Mouse (Mus musculus) frontal cortex, postnatal 10 days (tissue): ENCODE data around the gene Zdhhc15.
"Not testable (repeated sequence)": the region's sequence is repeated elsewhere in the genome, so short reads cannot be mapped to it uniquely, and the experiment has no call there.

Experiments used
- DNase-seq, 2 experiments: peaks; one replicate each; pipeline ENCODE4 v3.0.0; 2022; ENCODE audit warnings: low spot score in 2 of 2, mixed read lengths in 1 of 2

Zdhhc15 gene

GRCm38 (mm10) chrX:104670757-104671549 lies at the start of gene Zdhhc15:
Gene Zdhhc15 (minus strand): TSS chrX:104671064.
- peak; percentile 12 to 50 for DNase-seq

GRCm38 (mm10) chrX:104707935-104708334 lies 37.1 kb upstream of the Zdhhc15 start:
- DNase-seq = no peak

DNA sequence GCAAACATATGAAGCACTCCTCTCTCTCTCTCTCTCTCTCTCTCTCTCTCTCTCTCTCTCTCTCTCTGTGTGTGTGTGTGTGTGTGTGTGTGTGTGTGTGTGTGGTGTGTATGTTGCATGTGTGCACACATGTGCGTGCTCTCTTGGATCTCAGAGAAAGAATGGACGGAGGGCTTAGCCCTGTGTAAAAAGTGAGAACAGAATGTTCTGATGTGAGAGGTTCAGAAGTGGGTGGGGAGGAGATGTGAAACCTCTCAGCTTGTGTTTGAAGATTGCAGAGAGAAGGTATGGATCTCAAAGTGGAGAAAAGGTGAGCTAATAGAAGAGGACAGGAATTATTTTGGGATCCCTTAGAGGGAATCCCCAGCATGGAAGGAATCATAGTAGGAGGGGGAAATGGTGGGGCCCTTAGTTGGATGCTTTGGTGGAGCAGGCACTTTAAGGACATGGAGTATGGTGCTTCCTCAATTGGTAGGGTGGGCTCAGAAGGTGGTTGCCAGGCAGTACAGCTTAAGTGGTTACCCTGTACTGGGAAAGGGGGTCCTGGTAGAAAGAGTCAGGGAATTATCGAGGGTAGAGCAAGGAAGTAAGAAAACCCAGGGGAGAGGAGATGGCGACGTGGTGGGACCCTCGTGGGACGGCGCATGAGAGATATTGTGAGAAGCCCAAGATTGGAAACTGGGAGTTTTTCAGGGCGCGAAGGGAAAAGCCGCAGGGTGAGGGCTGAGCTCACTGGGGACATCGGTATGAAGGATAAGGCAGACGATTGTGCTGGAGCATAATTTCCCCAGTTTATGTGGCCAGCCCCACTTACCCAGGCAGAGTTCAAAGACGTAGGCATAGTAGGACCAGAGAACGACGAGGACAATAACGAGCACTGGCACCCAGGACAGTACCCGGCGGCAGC lies 761 bp downstream of the Zdhhc15 start:
- DNase-seq = no peak

DNA sequence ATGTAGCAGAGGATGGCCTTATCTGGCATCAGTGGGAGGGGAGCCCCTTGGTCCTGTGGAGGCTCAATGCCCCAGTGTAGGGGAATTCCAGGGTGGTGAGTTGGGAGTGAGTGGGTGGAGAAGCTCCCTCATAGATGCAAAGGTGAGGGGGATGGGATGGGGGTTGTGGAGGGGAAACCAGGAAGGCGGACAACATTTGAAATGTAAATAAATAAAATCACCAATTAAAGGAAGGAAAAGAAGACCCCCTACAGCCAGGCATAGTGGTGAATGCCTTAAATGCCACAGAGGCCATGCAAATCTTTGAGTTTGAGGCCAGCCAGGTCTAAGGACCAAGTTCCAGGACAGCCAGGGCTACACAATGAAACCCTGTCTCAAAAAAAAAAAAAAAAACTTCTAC lies 13.9 kb downstream of the Zdhhc15 start:
- DNase-seq = no peak

GRCm38 (mm10) chrX:104612531-104612930 lies 58.3 kb downstream of the Zdhhc15 start:
- no peak for DNase-seq

GRCm38 (mm10) chrX:104603738-104604430 lies 67.0 kb downstream of the Zdhhc15 start:
- DNase-seq = not testable (repeated sequence)

- DNase-seq = not testable (repeated sequence)
These were observed 68.5 kb downstream of the Zdhhc15 start for GRCm38 (mm10) chrX:104602168-104602859.

DNA sequence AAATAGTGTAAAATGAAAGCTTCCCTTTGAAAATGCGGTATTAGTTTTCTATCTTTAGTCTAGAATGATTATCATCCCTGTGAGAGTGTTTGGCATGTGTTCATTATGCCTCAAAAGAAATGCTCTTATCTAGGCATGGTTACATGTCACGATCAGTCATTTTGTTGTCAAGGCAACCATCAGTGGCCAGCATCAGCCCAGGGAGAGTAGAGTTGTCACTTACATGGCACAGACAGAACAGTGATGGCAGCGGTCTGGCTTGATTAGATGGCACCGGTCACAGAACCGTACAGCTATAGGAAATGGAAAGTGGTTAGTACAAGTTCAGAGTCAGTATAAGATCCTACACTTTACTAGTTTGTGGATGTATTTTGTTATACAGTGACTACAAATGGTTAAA lies 96.9 kb downstream of the Zdhhc15 start:
- no peak for DNase-seq

GRCm38 (mm10) chrX:104567497-104567896 lies 103.4 kb downstream of the Zdhhc15 start:
- DNase-seq = no peak

DNA sequence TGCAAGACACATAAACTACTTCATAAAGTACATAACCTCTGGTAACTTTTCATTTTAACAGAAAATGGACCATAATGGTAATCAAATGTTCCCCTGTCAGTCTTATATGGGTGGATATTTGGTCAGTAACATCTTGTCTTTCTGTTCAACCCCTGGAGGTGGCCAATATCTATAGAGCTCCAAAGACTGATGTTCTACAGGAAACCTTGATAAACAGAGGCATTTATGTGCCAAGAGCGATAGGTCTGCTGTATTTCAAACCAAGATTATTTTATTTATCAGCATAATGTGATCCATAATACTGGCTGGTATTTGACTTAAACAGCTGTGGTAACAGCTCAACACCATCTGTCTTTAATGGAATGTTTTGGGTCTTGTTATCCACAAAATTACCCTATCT lies 125.6 kb downstream of the Zdhhc15 start:
- no peak for DNase-seq

GRCm38 (mm10) chrX:104543919-104544595 lies 126.8 kb downstream of the Zdhhc15 start:
- DNase-seq = no peak

GRCm38 (mm10) chrX:104542635-104543034 lies 128.2 kb downstream of the Zdhhc15 start:
- DNase-seq = no peak

GRCm38 (mm10) chrX:104501765-104502164 lies 169.1 kb downstream of the Zdhhc15 start:
- no peak for DNase-seq

- DNase-seq = no peak
These were observed 181.1 kb downstream of the Zdhhc15 start for GRCm38 (mm10) chrX:104489626-104490355.

- no peak for DNase-seq
These were observed 181.9 kb downstream of the Zdhhc15 start for GRCm38 (mm10) chrX:104488870-104489467.

DNA sequence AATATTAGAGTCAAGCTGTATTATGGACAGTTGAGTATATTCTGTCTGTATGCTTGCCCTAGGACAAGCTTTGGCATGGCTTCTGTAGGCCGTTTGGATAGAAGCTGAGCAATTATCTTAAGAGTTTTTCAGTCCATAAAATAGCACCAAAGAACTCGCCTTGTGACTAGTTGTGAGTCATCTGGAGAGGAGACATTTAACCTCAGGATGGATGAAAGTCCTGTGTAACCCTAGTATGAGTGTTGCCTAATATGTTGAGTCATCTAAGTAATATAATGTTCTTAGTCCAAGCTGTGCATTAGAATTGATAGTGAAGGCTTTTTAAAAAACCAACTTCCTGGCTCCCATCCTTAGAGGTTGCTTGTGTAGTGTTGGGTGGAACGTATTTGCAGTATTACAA lies 182.8 kb downstream of the Zdhhc15 start:
- DNase-seq = no peak
